Mouse (Mus musculus) neural tube, embryonic 10.5 days (tissue): ENCODE measurements around the gene Ier3.

Source experiments
- DNase-seq: peaks from one replicate; pipeline ENCODE4 v3.0.0-alpha.2; 2017; ENCODE audit warnings: low spot score; ENCODE audit errors: extremely low spot score

Ier3 gene

DNA sequence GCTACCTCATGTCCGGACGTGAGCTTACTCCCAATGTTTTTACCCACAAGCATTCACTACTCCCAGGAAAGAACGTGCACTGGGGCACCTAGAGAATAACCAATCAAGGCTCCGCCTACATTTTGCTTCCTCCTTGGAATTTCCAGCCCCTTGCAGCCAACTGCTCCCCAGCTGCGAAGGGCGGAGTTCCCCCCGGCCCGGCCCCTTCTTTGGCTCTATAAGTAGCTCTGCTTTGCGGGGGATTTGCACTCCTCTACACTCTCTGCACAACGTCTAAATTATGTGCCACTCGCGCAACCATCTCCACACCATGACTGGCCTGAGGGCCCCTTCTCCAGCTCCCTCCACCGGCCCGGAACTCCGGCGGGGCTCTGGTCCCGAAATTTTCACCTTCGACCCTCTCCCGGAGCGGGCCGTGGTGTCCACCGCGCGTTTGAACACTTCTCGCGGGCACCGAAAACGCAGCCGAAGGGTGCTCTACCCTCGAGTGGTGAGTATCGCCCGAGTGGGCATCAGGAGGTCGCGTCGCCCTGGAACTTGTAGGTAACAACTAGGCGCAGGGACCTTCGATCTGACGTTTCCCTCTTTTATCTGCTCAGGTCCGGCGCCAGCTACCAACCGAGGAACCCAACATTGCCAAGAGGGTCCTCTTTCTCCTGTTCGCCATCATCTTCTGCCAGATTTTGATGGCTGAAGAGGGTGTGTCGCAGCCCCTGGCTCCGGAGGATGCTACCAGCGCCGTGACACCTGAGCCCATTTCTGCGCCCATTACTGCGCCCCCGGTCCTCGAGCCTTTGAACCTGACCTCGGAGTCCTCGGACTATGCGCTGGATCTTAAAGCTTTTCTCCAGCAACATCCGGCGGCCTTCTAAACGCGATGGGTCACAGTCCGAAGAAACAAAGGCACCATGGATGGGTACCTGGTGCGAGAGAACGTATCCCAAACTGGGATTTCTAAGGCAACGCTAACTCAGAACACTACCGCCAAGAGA lies at the start of gene Ier3:
TSS of gene Ier3 (plus strand) at position 246 of the 992 bp plus-strand sequence.
- peak; percentile 76 for DNase-seq

DNA sequence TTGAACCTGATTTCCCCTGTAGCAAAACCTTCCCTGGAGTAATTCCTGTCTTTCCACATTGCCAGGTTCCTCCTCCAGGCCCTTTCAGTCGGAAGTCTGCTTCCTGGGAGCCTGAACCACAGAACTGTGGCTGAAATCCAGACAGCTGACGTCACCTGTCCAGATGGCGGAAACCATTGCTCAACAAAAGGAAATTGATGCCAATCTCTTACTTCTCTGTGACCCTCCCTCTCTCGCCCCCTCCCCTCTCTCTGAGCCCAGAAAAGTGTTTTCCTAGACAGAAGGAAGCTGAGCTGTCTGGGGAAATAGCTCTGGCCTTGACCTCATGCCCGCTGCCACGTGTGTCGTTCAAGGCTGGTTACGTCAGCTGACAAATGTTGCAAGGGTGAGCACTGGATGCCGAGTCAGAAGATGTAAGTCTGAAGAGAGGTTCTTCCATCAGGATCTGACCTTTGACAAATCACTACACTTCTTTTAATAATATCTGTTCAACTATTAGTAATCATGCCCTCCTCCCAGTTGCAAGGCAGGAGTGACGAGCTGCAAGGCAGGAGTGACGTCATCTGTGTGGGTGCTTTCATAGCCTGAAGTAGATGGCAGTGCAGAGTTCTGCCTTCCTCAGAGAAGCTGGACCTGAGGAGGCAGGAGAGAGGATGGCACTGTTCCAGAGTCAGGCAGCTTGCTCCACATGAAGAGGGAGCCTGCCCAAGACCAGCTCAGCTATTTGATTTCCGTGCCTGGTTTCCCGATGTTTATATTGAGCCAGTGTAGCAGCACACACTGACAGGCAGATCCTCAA lies 44.5 kb upstream of the Ier3 start:
- peak; percentile 21 for DNase-seq

DNA sequence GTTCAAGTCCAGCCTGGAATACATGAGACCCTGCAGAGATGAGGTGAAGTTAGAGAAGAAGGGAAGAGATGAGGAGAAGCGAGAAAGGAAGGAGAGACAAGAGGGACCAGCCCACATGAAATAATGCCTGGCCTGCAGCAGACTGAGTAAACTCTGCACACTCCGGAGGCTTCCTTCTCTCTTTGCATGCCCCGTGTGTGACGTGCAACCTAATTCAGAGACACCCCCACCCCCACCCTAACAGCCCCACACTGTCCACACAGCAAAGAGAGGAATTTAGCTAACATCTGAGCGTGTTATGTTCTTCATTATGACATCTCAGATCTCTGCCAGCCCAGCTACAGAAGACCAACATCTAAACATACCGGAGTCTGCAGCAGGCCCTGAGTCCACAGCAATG lies 42.5 kb upstream of the Ier3 start:
- DNase-seq = no peak

DNA sequence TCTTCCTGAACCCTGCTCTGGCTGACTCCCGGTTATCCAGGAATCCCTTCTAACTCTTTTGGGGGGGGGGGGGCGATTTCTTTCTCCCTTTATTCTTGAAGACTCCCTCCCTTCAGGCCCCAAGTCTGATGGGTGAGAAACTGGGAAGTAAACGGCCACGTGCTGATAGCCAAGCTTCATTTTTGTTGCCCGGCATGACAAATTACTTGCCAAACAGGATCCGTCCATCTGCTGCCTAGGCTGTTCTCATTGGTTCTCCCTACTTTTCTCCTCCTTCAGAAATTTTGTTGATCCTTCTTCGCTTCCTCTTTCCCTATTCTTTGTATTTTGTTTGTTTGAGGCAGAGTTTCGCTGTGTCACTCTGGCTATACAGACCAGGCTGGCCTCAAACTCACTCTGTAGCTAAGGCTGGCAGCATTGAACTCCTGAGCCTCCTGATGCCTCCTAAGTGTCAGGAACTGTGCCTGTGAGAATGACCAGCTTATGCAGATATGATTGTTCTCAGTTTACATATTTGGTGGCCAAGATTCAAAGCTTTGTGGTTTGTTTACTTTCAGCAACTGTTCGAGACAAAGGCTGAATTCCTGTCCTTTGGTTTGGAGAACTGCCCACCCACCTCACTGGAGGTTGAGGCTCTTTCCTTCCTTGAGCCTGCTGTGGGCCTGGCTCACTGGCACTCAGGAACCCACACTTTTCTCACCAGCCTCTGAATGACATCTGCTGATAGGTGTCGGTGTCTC lies 41.8 kb upstream of the Ier3 start:
- DNase-seq = no peak

DNA sequence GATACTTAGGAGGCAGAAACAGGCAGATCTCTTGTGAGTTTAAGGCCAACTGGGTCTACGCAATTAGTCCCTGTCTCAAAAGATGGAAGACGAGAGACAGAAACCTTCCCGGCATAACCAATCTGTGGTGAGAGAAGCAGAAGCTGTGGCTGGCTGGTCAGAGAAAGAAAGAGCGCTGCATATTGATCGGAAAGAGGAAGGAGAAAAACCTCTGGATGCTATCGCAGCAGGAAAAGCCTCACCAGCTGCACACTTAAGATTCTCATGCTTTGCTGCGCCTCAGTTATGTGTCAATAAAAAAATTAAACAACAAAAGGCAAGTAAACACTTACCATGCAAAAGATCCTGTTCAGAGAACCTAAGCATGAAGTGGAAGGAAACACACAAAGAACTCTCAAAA lies 41.1 kb upstream of the Ier3 start:
- no peak for DNase-seq

DNA sequence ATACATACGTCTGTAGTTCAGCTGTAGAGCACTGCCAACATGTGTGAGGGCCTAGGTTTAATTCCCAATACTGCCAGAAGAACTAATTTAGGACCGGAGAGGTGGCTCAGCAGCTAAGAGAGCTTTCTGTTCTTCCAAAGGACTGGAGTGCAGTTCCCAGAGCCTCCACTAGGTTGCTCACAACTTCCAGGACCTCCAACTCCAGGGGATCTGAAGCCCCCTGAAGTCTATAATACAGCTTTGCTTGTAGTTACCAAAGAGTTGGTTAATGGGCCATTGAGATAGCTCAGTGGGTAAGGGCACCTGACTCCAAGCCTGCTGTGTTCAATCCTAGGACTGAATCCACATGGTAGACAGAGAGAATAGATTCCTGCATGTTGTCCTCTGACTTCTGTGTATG lies 39.1 kb upstream of the Ier3 start:
- DNase-seq = no peak

DNA sequence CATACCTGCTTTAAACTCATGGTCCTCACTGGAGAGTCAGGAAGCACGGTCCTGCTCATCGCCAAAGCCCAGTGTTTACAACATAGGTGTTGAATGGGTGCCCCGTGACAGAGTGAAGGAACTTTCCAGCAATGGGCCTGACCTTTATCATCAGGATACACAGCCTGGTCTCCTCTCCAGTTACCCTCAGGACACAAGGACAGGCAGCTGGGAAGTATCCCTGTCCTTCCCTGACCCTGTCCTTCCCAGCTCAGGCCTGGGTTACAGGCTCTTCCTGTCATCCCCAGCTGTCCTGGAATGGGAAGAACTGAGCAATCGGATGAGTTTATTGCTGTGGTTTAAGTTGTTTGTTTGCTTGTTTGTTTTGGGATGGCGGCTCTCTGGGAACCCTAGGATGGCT lies 38.6 kb upstream of the Ier3 start:
- no peak for DNase-seq

DNA sequence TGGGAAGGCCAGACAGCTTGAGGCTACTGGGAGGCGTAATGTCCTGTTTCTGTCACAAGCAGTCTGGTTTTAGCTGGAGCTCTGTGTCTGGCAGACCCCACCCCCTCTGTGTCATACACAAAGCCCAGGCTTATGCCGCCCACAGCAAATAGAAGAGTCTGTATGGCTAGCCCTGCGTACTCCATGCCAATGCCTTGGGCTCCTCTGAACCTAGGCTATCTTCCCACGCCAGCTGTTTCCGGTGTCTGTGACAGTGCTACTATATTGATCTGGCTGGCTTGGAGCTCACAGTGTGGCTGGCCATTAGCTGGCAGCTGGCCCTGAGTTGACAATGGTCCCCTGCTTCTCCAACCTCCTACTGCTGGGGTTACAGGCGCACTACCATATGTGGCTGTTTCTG lies 37.5 kb upstream of the Ier3 start:
- DNase-seq = no peak

DNA sequence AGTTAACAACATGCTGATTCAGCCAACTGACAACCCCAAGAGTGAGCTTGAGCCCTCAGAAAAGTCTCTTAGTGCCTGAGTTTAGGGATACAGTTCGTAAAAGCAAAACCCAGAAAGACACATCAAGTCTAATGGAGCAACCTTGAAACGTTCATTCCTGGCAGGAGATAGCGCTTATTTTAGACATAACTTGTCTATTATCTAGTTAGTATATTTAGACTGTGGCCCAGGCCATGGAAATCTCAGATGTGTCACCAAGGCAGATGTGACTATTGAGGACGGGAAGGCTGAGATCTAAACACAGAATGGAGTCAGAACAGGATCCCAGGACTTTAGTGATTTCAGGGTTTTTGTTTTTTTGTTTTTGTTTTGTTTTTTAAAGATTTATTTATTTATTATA lies 36.3 kb upstream of the Ier3 start:
- no peak for DNase-seq

DNA sequence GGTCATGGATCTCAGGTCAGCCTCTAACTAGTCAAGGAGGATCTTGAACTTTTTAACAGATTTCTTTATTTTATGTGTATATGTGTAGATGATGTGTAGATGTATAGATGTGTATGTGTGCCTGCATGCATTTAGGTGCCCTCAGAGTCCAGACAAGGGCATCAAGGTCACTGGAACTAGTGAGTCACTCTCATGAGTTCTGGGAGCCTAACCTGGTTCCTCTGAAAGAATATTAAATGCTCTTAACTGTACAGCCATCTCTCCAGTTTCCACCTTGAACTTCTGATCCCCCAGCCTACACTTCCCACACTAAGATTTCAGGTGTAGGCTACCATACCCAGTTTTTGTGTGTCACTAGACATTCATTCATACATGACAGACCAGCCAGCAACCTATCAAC lies 34.0 kb upstream of the Ier3 start:
- DNase-seq = no peak

DNA sequence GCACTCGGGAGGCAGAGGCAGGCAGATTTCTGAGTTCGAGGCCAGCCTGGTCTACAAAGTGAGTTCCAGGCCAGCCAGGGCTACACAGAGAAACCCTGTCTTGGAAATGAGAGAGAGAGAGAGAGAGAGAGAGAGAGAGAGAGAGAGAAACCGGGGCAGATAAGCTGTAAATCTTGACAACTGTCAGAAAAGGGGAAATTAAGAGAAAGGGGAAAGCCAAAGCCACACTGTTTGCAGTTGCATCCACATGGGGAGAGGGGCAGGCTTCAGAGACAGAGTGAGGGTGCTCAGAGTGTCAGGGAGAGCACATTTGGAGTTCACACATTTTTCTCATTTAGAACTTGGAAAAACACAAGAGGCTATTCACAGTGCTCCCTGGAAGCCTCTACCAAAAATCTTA lies 33.5 kb upstream of the Ier3 start:
- DNase-seq = no peak

DNA sequence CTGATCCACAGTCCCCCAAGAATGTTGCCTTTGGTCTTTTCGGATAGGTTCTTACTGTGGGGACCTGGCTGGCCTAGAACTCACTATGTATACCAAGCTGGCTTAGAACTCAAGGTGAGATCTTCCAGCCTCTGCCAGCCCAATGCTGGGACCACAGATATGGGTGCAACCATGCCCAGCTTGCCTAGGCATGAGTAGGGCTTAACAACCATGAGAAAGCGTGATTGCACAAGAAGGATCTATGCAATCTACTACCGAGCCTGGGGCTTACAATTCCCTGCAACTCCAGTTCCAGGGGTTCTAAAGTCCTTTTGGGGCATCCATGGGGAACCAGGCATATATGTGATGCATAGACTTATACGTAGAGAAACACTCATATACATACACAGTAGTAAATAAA lies 30.6 kb upstream of the Ier3 start:
- DNase-seq = no peak

DNA sequence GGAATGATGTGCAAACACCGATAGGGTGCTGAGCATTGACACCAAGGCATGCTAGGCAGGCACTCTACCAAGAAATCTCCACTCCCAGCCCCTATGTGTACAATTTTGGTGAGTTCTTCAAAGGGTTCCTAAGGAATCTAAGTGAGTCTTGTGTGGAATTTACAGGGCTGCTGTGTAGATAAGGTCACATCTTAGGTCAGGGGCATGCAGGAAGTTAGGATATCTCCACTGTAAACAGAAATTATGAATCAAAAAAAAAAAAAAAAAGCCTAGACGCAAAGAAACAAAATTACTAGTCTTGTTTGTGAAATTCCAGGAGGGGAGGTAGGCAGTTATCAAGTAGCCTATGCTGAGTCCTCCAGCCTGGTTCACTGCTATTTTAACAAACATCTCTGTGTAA lies 28.6 kb upstream of the Ier3 start:
- no peak for DNase-seq

DNA sequence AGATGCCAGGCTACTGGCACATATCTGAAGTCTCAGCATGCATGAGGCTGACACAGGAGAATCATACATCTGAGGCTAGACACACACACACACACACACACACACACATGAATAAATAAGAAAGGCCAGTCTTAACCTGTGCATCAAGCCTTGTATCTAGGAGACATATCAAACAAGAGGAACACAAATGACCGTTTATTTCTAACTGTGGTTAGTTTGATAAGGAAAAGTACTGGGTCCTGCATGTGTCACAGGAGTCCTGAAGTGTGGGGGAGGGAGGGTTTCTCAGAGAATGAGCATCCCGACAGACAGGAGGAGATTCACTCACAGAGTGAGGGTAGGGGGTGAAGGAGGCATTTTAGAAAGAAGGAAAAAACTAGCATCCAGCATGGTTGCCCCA lies 26.4 kb upstream of the Ier3 start:
- DNase-seq = no peak

DNA sequence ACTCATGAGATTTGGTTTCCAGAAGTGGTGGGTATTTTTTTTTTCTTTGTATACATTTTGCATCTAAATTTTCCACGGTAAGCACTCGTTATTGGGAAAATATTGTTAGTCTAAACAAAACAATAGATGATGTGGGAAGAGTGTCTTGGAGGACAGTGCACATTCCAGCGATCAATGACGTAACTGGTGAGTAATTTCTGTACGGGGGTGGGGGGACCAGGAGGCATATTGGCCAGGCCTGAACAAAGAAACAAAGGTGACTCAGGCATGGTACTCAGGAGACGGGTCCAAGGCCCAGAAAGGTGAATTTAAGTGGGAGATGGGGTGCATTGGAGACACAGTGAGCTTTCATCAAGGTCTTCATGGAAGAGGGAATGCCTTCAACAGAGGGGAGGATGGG lies 25.8 kb upstream of the Ier3 start:
- DNase-seq = no peak

DNA sequence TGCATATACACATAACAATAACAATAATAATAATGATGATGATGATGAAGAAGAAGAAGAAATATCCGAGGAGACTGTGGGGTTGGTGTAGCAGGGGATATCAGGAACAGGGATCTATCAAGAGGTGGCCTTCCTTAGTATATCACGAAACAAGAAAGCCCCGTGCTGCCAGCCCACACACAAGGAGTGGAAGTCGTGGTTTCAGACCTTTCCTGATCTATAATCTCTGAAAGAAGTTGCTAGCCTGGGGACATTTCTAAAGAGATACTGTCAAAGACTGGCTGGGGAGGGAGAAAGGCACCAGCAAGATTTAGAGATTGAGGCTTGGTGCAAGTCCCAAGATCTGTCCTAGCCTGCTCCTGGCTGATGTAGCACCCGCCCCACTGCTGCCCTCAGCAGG lies 24.6 kb upstream of the Ier3 start:
- DNase-seq = no peak

DNA sequence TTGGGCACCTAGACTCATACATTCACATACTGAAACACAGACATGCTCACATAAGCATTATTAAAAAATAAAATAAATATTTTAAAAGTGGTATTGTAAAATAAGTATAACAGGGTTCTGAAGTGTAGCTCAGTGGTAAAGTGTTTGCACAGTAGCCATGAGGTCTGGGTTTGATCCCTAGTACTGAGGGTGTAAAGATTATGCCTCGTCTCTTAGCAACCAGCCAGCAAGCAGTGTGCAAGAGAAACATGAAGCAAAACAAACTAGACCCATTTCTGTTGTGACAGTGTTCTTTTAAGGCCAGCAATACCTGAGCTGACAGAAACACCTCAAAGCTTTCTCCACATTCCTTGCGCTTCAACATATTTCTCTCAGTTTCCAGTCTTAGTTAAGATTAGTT lies 20.6 kb upstream of the Ier3 start:
- DNase-seq = no peak

DNA sequence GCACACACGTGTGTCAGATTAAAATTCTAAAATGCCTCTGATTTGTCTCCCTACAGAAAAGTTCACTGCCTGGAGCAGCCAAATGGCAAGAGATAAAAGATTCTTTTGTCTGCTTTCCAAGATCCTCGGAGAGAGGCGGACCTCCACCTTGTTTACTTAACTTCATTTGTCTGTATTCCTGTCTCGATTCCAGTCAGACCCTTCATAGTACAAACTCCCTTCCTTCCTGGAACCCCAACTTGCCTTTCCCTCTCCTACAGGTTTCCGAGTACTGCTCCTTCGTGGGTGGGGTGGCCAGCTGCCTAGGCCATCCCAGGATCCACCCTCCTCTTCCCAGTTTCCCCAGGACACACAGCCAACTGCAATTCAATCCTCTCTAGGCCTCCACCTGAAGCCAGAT lies 18.5 kb upstream of the Ier3 start:
- no peak for DNase-seq

DNA sequence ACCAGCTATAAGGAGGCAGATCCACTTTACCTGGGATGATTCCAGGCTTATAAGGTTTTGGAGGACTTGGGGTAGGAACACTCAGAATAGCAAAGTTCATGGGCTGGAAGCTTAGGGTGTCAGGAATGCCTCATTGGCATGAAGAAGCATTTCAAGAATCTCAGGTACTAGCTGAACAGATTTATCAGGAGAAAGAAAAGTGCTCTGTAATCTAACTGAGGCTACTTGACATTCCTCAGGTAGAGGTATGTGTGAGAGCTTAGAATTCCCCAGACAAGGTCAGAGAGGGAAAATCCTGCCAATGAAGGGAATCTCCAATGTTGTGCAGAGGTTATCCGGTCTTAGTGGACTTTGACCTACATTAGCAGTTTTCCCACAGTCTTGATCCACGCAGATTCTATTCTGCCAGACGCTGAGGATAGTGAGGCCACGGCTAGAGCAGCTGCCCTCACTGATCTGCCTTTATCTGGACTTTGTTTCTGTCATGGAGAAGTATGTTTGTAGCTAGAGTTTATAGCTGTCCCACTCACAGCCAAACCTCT lies 17.6 kb upstream of the Ier3 start:
- DNase-seq = no peak

DNA sequence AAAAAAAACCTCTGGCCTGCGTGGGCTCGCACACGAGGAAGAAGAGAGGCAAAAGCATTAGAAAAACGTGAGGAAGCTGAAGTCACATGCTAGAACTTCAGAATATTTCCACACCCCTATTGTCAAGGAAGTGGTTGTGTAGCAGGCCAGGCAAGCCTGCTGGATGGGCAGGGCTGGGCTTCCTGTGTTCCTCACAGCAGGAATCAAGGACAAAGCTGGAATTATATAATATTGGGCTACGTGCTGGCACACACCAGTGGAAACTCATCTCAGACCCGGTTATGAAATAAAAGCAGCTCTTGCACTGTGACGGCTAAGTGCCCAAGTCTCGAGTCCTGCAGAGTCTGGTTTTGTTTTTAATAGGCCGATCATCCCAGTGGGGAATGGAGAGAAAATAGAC lies 13.4 kb upstream of the Ier3 start:
- no peak for DNase-seq

DNA sequence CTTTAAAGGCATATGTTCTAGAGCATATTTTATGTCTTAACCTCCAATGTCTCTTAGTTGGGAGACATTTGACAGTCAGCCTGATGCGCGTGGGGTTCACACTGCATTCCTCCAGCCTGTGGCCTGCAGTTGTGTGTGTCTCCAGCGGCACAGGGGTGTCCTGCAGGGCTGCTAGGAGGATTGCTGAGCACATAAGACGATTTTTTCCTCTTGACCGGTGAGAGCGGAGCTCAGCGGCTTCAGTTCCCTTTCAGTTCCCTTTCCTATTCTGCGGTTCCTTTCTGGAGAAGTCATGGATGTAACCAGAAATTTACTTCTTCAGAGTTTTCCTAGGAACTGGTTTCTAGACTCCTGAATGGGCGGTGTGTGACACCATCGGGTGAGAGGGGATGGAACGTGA lies 12.1 kb upstream of the Ier3 start:
- DNase-seq = no peak
